Mouse (Mus musculus): Measurements from ENCODE around the gene Exosc5.

The Exosc5 gene

GRCm38 (mm10) chr7:25680514-25681258 lies 21.7 kb downstream of the Exosc5 start, which contains the start of gene B9d2:
TSS of gene B9d2 (plus strand) at chr7:25680780.
- DNase-seq (ENCODE audit: low spot score): peak; percentile 97

GRCm38 (mm10) chr7:25681341-25682231 lies 22.6 kb downstream of the Exosc5 start:
- peak; percentile 57 for DNase-seq (ENCODE audit: low spot score)

- DNase-seq (ENCODE audit: low spot score): peak; percentile 62
Measured at GRCm38 (mm10) chr7:25683474-25684180, 24.7 kb downstream of the Exosc5 start.

GRCm38 (mm10) chr7:25684659-25685058 lies 25.7 kb downstream of the Exosc5 start:
- DNase-seq (ENCODE audit: low spot score): no peak

- DNase-seq (ENCODE audit: low spot score): no peak
Measured at GRCm38 (mm10) chr7:25685926-25686470, 27.0 kb downstream of the Exosc5 start.

- peak; percentile 85 for DNase-seq (ENCODE audit: low spot score)
Measured at GRCm38 (mm10) chr7:25686680-25687531, 27.9 kb downstream of the Exosc5 start, which contains the start of gene Tgfb1. TSS of gene Tgfb1 (plus strand) at chr7:25687002.

GRCm38 (mm10) chr7:25687811-25688401 lies 28.9 kb downstream of the Exosc5 start:
- DNase-seq (ENCODE audit: low spot score): peak; percentile 42

GRCm38 (mm10) chr7:25688810-25689586 lies 30.0 kb downstream of the Exosc5 start:
- peak; percentile 82 for DNase-seq (ENCODE audit: low spot score)

GRCm38 (mm10) chr7:25689603-25690021 lies 30.6 kb downstream of the Exosc5 start:
- DNase-seq (ENCODE audit: low spot score): no peak

GRCm38 (mm10) chr7:25690051-25690450 lies 31.1 kb downstream of the Exosc5 start:
- DNase-seq (ENCODE audit: low spot score): no peak

GRCm38 (mm10) chr7:25694104-25694503 lies 35.1 kb downstream of the Exosc5 start:
- no peak for DNase-seq (ENCODE audit: low spot score)

- no peak for DNase-seq (ENCODE audit: low spot score)
Measured at GRCm38 (mm10) chr7:25699851-25700250, 40.9 kb downstream of the Exosc5 start.

- DNase-seq (ENCODE audit: low spot score): peak; percentile 48
Measured at GRCm38 (mm10) chr7:25700732-25701131, 41.8 kb downstream of the Exosc5 start.

- DNase-seq (ENCODE audit: low spot score): peak; percentile 38
Measured at GRCm38 (mm10) chr7:25702350-25702749, 43.4 kb downstream of the Exosc5 start.

GRCm38 (mm10) chr7:25703793-25704494 lies 45.0 kb downstream of the Exosc5 start:
- no peak for DNase-seq (ENCODE audit: low spot score)

- no peak for DNase-seq (ENCODE audit: low spot score)
Measured at GRCm38 (mm10) chr7:25704716-25705364, 45.9 kb downstream of the Exosc5 start.

GRCm38 (mm10) chr7:25705801-25706251 lies 46.9 kb downstream of the Exosc5 start:
- no peak for DNase-seq (ENCODE audit: low spot score)

GRCm38 (mm10) chr7:25706578-25707170 lies 47.7 kb downstream of the Exosc5 start:
- DNase-seq (ENCODE audit: low spot score): no peak

Data from T-cell, adult 2 months (primary cell).